Mouse (Mus musculus) mature B cell (primary cell): ENCODE measurements around the gene Cdc42bpg.
"Not testable (repeated sequence)": the region's sequence is repeated elsewhere in the genome, so short reads cannot be mapped to it uniquely, and the experiment has no call there.

Experiments used
- in situ Hi-C: fragments of 300-500 bp; cut with MboI; formaldehyde crosslinking; loops from 2 replicates; pipeline ENCODE4 v1.14.3; 2019

The Cdc42bpg gene

GRCm38 (mm10) chr19:6276426-6277421, 29.5 kb upstream of the Cdc42bpg start, which contains the start of gene Ehd1:
Gene Ehd1 (plus strand): TSS chr19:6276725.
- in situ Hi-C loops = no loop called here

GRCm38 (mm10) chr19:6277661-6278438, 28.4 kb upstream of the Cdc42bpg start:
- in situ Hi-C loops = no loop called here

GRCm38 (mm10) chr19:6278439-6279073, 27.7 kb upstream of the Cdc42bpg start:
- in situ Hi-C loops = no loop called here

- in situ Hi-C loops = no loop called here
Measured at GRCm38 (mm10) chr19:6279481-6280144, 26.6 kb upstream of the Cdc42bpg start.

- in situ Hi-C loops = no loop called here
Measured at GRCm38 (mm10) chr19:6280554-6280953, 25.7 kb upstream of the Cdc42bpg start.

GRCm38 (mm10) chr19:6281122-6282020, 24.9 kb upstream of the Cdc42bpg start:
- in situ Hi-C loops = no loop called here

- in situ Hi-C loops = no loop called here
Measured at GRCm38 (mm10) chr19:6283001-6283400, 23.3 kb upstream of the Cdc42bpg start.

- in situ Hi-C loops = no loop called here
Measured at GRCm38 (mm10) chr19:6284502-6284901, 21.8 kb upstream of the Cdc42bpg start.

GRCm38 (mm10) chr19:6285226-6285625, 21.0 kb upstream of the Cdc42bpg start:
- in situ Hi-C loops = no loop called here

GRCm38 (mm10) chr19:6285632-6286433, 20.4 kb upstream of the Cdc42bpg start:
- in situ Hi-C loops = no loop called here

GRCm38 (mm10) chr19:6286434-6287401, 19.5 kb upstream of the Cdc42bpg start:
- in situ Hi-C loops = no loop called here

GRCm38 (mm10) chr19:6288236-6288894, 17.9 kb upstream of the Cdc42bpg start:
- in situ Hi-C loops = no loop called here

GRCm38 (mm10) chr19:6289696-6290238, 16.5 kb upstream of the Cdc42bpg start:
- in situ Hi-C loops = no loop called here

- in situ Hi-C loops = not testable (repeated sequence)
Measured at GRCm38 (mm10) chr19:6290720-6291116, 15.5 kb upstream of the Cdc42bpg start.

GRCm38 (mm10) chr19:6291117-6291781, 15.0 kb upstream of the Cdc42bpg start:
- in situ Hi-C loops = no loop called here

GRCm38 (mm10) chr19:6292262-6292661, 14.0 kb upstream of the Cdc42bpg start:
- in situ Hi-C loops = no loop called here

GRCm38 (mm10) chr19:6294301-6294700, 12.0 kb upstream of the Cdc42bpg start:
- in situ Hi-C loops = no loop called here
